Mouse (Mus musculus) liver, postnatal 0 days (tissue): ENCODE results near the gene Il10ra.

Source experiments
- CTCF ChIP-seq: sonication (generic); IDR thresholded peaks from 2 replicates; pipeline ENCODE4 v1.5.1; 2016; ENCODE audit warnings: antibody characterized with exemption, low read depth
- EP300 ChIP-seq: IDR thresholded peaks from 2 replicates; pipeline ENCODE4 v1.6.1; 2016; ENCODE audit warnings: antibody characterized with exemption, low read depth, mild to moderate bottlenecking

GRCm38 (mm10) chr9:45261466-45261865 lies 7.5 kb downstream of the Il10ra start:
- TF ChIP-seq CTCF (no peak), EP300 (no peak)
